Mouse (Mus musculus) brain, embryonic 14.5 days (tissue): ENCODE data around the gene Tgfbr3.

Experiments used
- CTCF ChIP-seq: fragments of 200-500 bp; IDR thresholded peaks from 2 replicates; pipeline ENCODE4 v1.5.1; 2012; ENCODE audit warnings: inconsistent platforms, mild to moderate bottlenecking, moderate library complexity, borderline replicate concordance; ENCODE audit not compliant: insufficient read depth, insufficient read length; ENCODE audit errors: extremely low read depth
- POLR2A ChIP-seq: fragments of 200-500 bp; IDR thresholded peaks from 2 replicates; pipeline ENCODE4 v1.6.1; 2012; ENCODE audit warnings: mild to moderate bottlenecking, inconsistent platforms, borderline replicate concordance; ENCODE audit not compliant: poor library complexity, insufficient read depth, insufficient read length, severe bottlenecking; ENCODE audit errors: extremely low read depth

DNA sequence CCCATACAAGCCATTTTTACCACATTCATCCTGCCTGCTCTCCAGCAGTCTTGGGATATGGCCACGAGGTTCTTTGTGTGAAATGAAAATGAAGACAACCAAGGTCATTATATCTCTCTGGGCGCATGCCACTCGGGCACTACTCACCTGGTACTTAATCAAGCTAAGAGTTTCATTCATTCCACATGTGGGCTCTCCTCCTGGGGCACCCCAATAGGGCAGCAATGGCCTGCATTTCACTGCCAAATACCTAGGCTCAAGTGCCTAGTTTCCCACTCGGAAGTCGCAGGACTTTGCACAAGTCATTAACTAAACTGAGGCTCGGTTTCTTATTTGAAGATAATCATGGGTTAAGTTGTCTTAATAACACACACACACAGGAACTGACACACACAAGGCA is 27.5 kb downstream of the Tgfbr3 start:
- TF ChIP-seq POLR2A (no peak), CTCF (no peak)
